Mouse (Mus musculus) telencephalon, adult 2 months (tissue): Measurements from ENCODE around the gene Gm4846.
"Not testable (repeated sequence)": the region's sequence is repeated elsewhere in the genome, so short reads cannot be mapped to it uniquely, and the experiment has no call there.

Source experiments
- DNase-seq: peaks from one replicate; pipeline ENCODE4 v3.0.0-alpha.2; 2011; ENCODE audit warnings: low read depth, low spot score

Gm4846 gene

DNA sequence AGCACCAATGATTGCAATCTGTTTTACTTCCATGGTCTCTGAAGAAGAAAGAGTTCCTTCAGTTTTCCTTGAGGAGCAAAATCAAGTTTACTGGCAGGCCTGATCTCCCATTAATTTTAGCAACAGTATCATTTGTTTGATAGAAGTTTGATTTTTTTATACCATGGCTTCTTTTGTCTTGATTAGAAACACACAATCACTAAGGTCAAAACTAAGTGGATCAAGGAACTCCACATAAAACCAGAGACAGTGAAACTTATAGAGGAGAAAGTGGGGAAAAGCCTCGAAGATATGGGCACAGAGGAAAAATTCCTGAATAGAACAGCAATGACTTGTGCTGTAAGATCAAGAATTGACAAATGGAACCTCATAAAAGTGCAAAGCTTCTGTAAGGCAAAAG, at the start of gene Gm4846:
TSS of gene Gm4846 (minus strand) at position 101 of the 400 bp plus-strand sequence.
- DNase-seq, result not testable (repeated sequence)

DNA sequence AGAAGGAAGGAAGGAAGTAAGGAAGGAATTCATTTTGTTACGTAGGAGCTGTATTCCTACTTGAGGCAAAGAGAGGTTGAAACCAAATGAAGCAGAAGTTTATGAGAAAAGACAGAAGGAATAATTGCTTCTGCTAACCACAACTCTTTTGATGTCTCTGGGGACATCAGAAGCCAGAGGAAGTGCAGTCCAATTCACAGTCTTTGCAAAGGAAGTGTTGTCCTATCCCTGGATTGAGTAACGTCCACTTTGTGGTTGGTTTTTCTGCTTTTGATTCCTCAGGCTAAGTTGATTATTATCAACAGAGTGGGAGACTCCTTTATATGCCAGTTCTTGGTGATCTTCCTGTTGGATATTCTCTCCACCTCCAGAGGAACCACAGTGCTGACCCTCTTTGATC, 34.1 kb upstream of the Gm4846 start:
- not testable (repeated sequence) for DNase-seq

DNA sequence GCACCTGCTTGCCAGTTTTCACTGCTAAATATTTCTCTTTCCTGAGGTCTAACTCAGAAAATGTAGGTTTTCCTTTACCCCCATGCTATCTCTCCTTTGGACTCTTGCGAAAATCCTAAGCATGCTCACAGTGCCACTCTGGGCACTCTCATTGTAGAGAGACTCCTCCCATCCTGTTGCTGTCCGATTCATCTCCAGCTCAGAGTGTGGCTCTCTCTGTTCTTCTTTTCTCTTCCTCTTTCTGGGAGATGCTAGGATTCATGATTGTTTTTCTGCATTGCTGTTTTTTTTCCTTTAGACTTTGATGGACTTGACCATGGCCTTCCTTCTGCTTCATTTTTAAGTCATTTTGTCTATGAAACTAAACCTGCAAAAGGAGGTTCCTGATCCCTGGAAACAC, 27.3 kb upstream of the Gm4846 start:
- DNase-seq, result not testable (repeated sequence)

- DNase-seq, result not testable (repeated sequence)
Measured at GRCm38 (mm10) chr1:166519626-166520025, 22.2 kb upstream of the Gm4846 start.

DNA sequence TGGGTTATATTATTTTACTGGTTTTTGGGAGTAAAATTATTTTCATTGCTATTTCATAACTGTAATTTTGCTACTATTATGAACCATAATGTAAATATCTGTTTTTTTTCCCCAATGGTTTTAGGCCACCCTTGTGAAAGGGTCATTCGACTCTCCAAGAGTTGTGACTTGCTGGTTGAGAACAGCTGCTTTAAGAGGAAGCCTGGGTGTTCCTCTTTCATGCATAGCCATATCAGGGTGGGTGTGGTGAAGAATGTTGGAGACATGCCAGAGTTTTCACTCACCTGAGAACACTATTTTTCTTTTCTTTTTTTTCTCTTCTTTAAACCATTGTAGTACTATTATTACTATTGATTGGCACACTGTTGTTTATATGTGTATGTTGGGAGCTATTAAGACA, 19.2 kb upstream of the Gm4846 start:
- no peak for DNase-seq

DNA sequence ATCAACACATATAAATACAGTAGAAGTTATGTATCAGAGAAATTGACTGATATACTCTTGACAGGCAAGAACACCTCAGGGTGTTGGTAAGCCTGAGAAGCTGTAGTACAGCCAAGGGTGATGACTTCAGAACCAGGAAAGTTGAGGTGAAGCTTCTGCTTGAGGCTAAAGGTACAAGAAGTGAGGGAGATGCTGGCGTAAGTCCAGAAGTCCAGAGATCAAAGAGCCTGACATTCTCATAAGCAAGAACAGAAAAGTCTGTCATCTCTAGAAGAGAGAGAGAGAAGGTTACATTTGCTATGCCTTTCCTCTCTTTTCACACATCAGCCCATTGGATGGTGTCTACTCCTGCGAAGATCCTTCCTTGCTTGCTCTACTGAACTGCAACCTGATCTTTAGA, 6.8 kb upstream of the Gm4846 start:
- not testable (repeated sequence) for DNase-seq

- DNase-seq, result no peak
Measured at GRCm38 (mm10) chr1:166479503-166479902, 17.9 kb downstream of the Gm4846 start.

- no peak for DNase-seq
Measured at GRCm38 (mm10) chr1:166467172-166467571, 30.2 kb downstream of the Gm4846 start.

- no peak for DNase-seq
Measured at GRCm38 (mm10) chr1:166462544-166462943, 34.8 kb downstream of the Gm4846 start.

DNA sequence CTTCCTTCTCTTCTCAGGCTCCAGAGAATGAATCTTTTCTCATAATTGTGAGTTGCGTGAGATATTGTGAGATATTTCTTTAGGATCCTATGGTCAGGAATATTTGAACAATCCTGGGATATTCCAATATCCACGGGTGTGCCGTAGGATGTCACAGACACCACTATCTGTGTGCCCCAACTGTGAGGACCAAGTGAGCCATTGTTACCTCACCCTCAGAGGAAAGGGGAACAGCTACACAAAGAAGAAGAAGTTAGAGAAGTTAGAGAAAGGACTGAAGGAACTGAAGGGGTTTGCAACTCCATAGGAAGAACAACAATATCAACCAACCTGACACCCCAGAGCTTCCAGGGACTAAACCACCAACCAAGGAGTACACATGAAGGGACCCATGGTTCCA, 55.4 kb downstream of the Gm4846 start:
- DNase-seq, result no peak

- DNase-seq, result no peak
Measured at GRCm38 (mm10) chr1:166439426-166439825, 58.0 kb downstream of the Gm4846 start.
